Mouse (Mus musculus) hindbrain, embryonic 16.5 days (tissue): Measurements from ENCODE around the gene Med24. TPM values are rescaled to one million over a fixed set of nuclear protein-coding genes. Genes with fewer than 3 reads are reported as not detected.
"Not testable (repeated sequence)": the region's sequence is repeated elsewhere in the genome, so short reads cannot be mapped to it uniquely, and the experiment has no call there.

Experiments
- ATAC-seq: fragments of 200-750 bp; cut with Nextera tagmentation; 2 replicates; pipeline ENCODE4 v1.8.0; 2017; ENCODE audit warnings: moderate TSS enrichment, moderate library complexity
- H3K27ac ChIP-seq: fragments of 300-500 bp; sonication (generic); 2 replicates; pipeline ENCODE4 v1.5.1; 2014; ENCODE audit warnings: low read depth, mild to moderate bottlenecking, control low read depth, low read length, moderate library complexity
- H3K27me3 ChIP-seq: fragments of 300-500 bp; sonication (generic); replicated peaks from 2 replicates; pipeline ENCODE4 v1.6.1; 2014; ENCODE audit warnings: low read length; ENCODE audit not compliant: control insufficient read depth, insufficient read depth
- H3K36me3 ChIP-seq: fragments of 300-500 bp; sonication (generic); 2 replicates; pipeline ENCODE4 v1.6.1; 2014; ENCODE audit warnings: mild to moderate bottlenecking, low read length, moderate library complexity, mixed read lengths; ENCODE audit not compliant: control insufficient read depth, insufficient read depth
- H3K4me1 ChIP-seq: fragments of 300-500 bp; sonication (generic); 2 replicates; pipeline ENCODE4 v1.6.1; 2014; ENCODE audit warnings: low read depth, low read length; ENCODE audit not compliant: control insufficient read depth, insufficient read depth
- H3K4me2 ChIP-seq: fragments of 300-500 bp; sonication (generic); 2 replicates; pipeline ENCODE4 v1.6.1; 2014; ENCODE audit warnings: mild to moderate bottlenecking, low read length, control low read depth, moderate library complexity
- H3K4me3 ChIP-seq: fragments of 300-500 bp; sonication (generic); 2 replicates; pipeline ENCODE4 v1.5.1; 2014; ENCODE audit warnings: mild to moderate bottlenecking, low read length, control low read depth, moderate library complexity
- H3K9ac ChIP-seq: fragments of 300-500 bp; sonication (generic); 2 replicates; pipeline ENCODE4 v1.6.1; 2014; ENCODE audit warnings: low read depth, mild to moderate bottlenecking, control low read depth, low read length, moderate library complexity
- H3K9me3 ChIP-seq: fragments of 300-500 bp; sonication (generic); 2 replicates; pipeline ENCODE4 v1.6.1; 2014; ENCODE audit warnings: mild to moderate bottlenecking, low read length, moderate library complexity; ENCODE audit not compliant: control insufficient read depth
- WGBS: fragments of 180-500 bp; shearing (Covaris S2); extraction: QIAGEN DNeasy Blood & Tissue Kit; methylation state at CpG from one replicate; pipeline ENCODE4 v1.1.7; 2014; 5-methylcytosine and 5-hydroxymethylcytosine counted together
- polyA plus RNA-seq: library from polyadenylated mRNA; unstranded; fragments of >200 nt; fragmentation: Nextera tagmentation; extraction: Ambion mirVana; gene quantifications from 2 replicates; pipeline ENCODE4 v1.2.1, GENCODE M21; 2015

Med24 gene
- polyA plus RNA-seq, 1 experiment from 2014 or later = 62.5 TPM

- not testable (repeated sequence) for H3K27me3 ChIP-seq, H3K4me3 ChIP-seq, H3K9ac ChIP-seq, H3K36me3 ChIP-seq, H3K27ac ChIP-seq, H3K9me3 ChIP-seq, H3K4me1 ChIP-seq
- 0 out of 2 replicates have a peak, but pooled peaks have one; percentile 50 for ATAC-seq
- 6% methylated on average over 6 of the region's 7 CpGs for WGBS
- peak overlapping the region; percentile 25; the same call in 1 of the 2 replicates for H3K4me2 ChIP-seq
These were observed 56.1 kb downstream of the Med24 start for GRCm38 (mm10) chr11:98673136-98673535.

GRCm38 (mm10) chr11:98672482-98672881 is 56.8 kb downstream of the Med24 start:
- H3K4me2 ChIP-seq = no peak overlapping the region
- WGBS = 90% methylated on average over 5 of the region's 5 CpGs
- H3K9me3 ChIP-seq = no peaks in the 10 kb centered on the region
- H3K4me1 ChIP-seq = no peaks in the 10 kb centered on the region
- ATAC-seq = no peak
- no peaks in the 10 kb centered on the region for H3K27me3 ChIP-seq
- no peak overlapping the region for H3K9ac ChIP-seq
- no peak overlapping the region for H3K4me3 ChIP-seq
- H3K36me3 ChIP-seq = no peaks in the 10 kb centered on the region
- H3K27ac ChIP-seq = no peak overlapping the region

DNA sequence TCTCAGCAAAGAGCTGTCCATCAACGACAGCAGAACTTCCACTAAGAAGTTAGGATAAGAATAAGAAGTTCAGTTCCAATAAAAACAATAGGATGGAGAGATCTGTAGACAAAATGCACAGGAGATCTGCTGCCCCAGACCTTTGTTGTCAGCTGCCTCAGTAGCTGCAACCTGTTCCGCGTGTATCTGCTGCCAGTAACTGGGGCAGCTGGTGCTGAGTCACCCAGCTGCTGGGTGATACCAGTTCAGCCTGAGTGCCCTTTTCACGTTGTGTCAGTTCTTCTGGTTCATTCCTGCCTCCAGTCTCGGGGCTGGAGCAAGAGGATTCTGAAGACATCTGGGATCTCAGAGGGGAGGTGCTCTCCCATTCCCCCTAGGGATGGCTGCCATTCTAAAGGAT is 57.4 kb downstream of the Med24 start:
- 62% methylated on average over 5 of the region's 5 CpGs for WGBS
- Histone ChIP-seq H3K4me2 (no peak overlapping the region), H3K27ac (no peak overlapping the region), H3K4me1 (no peaks in the 10 kb centered on the region), H3K9me3 (no peaks in the 10 kb centered on the region), H3K36me3 (no peaks in the 10 kb centered on the region), H3K4me3 (no peak overlapping the region), H3K9ac (no peak overlapping the region), H3K27me3 (0 out of 2 replicates have a peak, but pooled peaks cover 3% of the 10 kb centered on the region)
- no peak for ATAC-seq

- ATAC-seq = no peak
- Histone ChIP-seq H3K36me3 (no peaks in the 10 kb centered on the region), H3K4me2 (no peak overlapping the region), H3K27ac (no peak overlapping the region), H3K9ac (no peak overlapping the region), H3K27me3 (0 out of 2 replicates have a peak, but pooled peaks cover 4% of the 10 kb centered on the region), H3K4me1 (no peaks in the 10 kb centered on the region), H3K4me3 (no peak overlapping the region), H3K9me3 (no peaks in the 10 kb centered on the region)
- WGBS = 73% methylated on average over 3 of the region's 3 CpGs
These were observed 57.9 kb downstream of the Med24 start for GRCm38 (mm10) chr11:98671284-98671815.

GRCm38 (mm10) chr11:98668984-98669383 is 60.3 kb downstream of the Med24 start:
- Histone ChIP-seq H3K4me2 (no peak overlapping the region), H3K9ac (no peak overlapping the region), H3K27me3 (0 out of 2 replicates have a peak, but pooled peaks cover 4% of the 10 kb centered on the region), H3K9me3 (no peaks in the 10 kb centered on the region), H3K4me1 (no peaks in the 10 kb centered on the region), H3K27ac (no peak overlapping the region), H3K36me3 (no peaks in the 10 kb centered on the region), H3K4me3 (no peak overlapping the region)
- ATAC-seq = no peak
- 65% methylated on average over 2 of the region's 2 CpGs for WGBS

DNA sequence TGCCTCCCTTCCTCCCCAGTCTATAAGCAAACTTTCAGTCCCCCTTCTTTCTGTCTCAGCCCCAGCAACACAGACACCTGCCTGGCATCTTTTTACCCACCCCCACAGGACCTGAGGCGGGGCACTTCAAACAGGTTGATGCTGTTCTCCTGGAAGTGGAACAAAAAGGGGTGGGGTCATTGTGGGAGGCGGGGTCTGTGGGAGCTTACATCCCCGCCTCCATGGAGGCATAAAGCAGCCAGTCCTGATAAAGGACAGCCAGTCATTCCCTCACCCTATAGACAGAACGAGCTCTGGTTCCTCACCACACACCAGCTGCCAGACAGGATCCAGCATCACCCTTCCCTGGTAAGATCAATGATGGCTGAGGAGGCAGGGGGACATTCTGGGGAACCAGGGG is 65.1 kb downstream of the Med24 start, which contains the start of gene Gsdma:
Gsdma (plus strand) TSS at position 261 of the 400 bp plus-strand sequence.
- H3K27me3 ChIP-seq = 0 out of 2 replicates have a peak, but pooled peaks cover 4% of the 10 kb centered on the region
- no peaks in the 10 kb centered on the region for H3K4me1 ChIP-seq
- no peak for ATAC-seq
- no peak within 1 kb of the TSS for H3K9ac ChIP-seq
- no peaks in the 10 kb centered on the region for H3K36me3 ChIP-seq
- H3K4me2 ChIP-seq = no peak within 1 kb of the TSS
- no peak within 1 kb of the TSS for H3K4me3 ChIP-seq
- no peaks in the 10 kb centered on the region for H3K9me3 ChIP-seq
- 34% methylated on average over 4 of the region's 4 CpGs for WGBS
- H3K27ac ChIP-seq = no peak within 1 kb of the TSS

DNA sequence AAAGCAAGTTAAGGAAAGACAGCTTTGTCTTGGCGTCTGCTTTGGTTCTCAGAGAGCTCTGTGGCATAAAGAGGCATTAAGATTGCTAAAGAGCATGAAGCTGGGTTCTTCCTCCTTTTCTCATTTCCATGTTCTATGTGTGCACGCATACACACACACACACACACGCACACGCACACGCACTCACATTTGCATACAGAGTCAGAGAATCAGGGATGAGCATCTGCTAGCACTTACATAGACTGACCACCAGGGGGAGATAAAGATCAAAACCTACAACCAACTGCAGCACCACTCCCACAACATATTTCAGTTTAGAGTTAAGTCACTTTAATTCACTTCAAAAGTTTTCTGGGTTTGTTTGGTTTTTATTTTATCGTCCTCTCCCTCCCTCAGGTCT is 68.7 kb downstream of the Med24 start:
- Histone ChIP-seq H3K4me3 (no peak overlapping the region), H3K4me2 (peak overlapping the region; percentile 37), H3K9ac (0 out of 2 replicates have a peak overlapping the region, but pooled peaks have one; percentile 13), H3K27ac (no peak overlapping the region), H3K9me3 (no peaks in the 10 kb centered on the region), H3K4me1 (no peaks in the 10 kb centered on the region), H3K27me3 (no peaks in the 10 kb centered on the region), H3K36me3 (no peaks in the 10 kb centered on the region)
- WGBS = 4% methylated on average over 6 of the region's 6 CpGs
- ATAC-seq = peak; percentile 74; the same call in 1 of the 2 replicates

GRCm38 (mm10) chr11:98655076-98655475 is 74.2 kb downstream of the Med24 start:
- H3K27ac ChIP-seq, H3K36me3 ChIP-seq, ATAC-seq, H3K27me3 ChIP-seq, H3K4me2 ChIP-seq, H3K9me3 ChIP-seq, H3K4me3 ChIP-seq, H3K9ac ChIP-seq, H3K4me1 ChIP-seq: not testable (repeated sequence)
- WGBS = 12% methylated on average over 7 of the region's 7 CpGs
